In genomic region chr7:65029985-65030384, GRCm38 (mm10) we compare ENCODE assay signal across 30 mouse cellular contexts.
A peak's percentile ranks its signal among the peaks of the same experiment; 100 is the strongest.
DNase-seq lines count a peak whose midpoint lies in the region; ATAC-seq lines count a peak whose summit lies in the region.
"Had no signal": no experiment of that assay in that cellular context is flagged by ENCODE, and none has a peak within 500 bp of the region (broad histone marks: within the 10 kb centered on the region; RNA-seq: fewer than 3 reads in every experiment).

No protein-coding gene starts in this region.

- ATAC-seq in hindbrain, embryonic 16.5 days, result peak; percentile 56
- no peak for ATAC-seq in hindbrain, embryonic 12.5 days (ENCODE audit: low FRiP score)
- peak; percentile 59; the same call in 1 of the 2 replicates for ATAC-seq in neural tube, embryonic 13.5 days (ENCODE audit: low read depth)
- ATAC-seq: forebrain, embryonic 16.5 days; lung, postnatal 0 days had no signal

- 84% methylated on average over 16 of the region's 16 CpGs for WGBS in hindbrain, embryonic 16.5 days
- WGBS in hindbrain, embryonic 12.5 days, result 91% methylated on average over 16 of the region's 16 CpGs
- 82% methylated on average over 16 of the region's 16 CpGs for WGBS in neural tube, embryonic 13.5 days
- WGBS in limb, embryonic 10.5 days, result 93% methylated on average over 16 of the region's 16 CpGs

- H3K9ac ChIP-seq in hindbrain, embryonic 16.5 days (ENCODE audit: low read depth, low read length), result no peak overlapping the region; the same call in 1 of the 2 replicates
- no peak overlapping the region for H3K9ac ChIP-seq in hindbrain, embryonic 12.5 days
- H3K9ac ChIP-seq in neural tube, embryonic 13.5 days, result no peak overlapping the region
- H3K9ac ChIP-seq: heart, embryonic 15.5 days; hindbrain, embryonic 14.5 days; kidney, embryonic 15.5 days; limb, embryonic 15.5 days; liver, embryonic 13.5 days; midbrain, embryonic 12.5 days had no signal

- no peaks in the 10 kb centered on the region for H3K9me3 ChIP-seq in hindbrain, embryonic 16.5 days (ENCODE audit: control insufficient read depth, low read length)
- H3K9me3 ChIP-seq in hindbrain, embryonic 12.5 days (replicated peaks), result 0 out of 2 replicates have a peak, but pooled peaks cover 5% of the 10 kb centered on the region
- no peaks in the 10 kb centered on the region for H3K9me3 ChIP-seq in neural tube, embryonic 13.5 days
- H3K9me3 ChIP-seq in limb, embryonic 10.5 days (replicated peaks), result no peaks in the 10 kb centered on the region
- H3K9me3 ChIP-seq: heart, embryonic 15.5 days; kidney, embryonic 15.5 days; limb, embryonic 15.5 days had no signal

- DNase-seq in neural tube, embryonic 10.5 days (ENCODE audit: extremely low spot score, low spot score), result no peak
- DNase-seq in retina, embryonic 14.5 days (ENCODE audit: low spot score), result peak; percentile 39
- no peak for DNase-seq in lung, postnatal 14 days
- DNase-seq in limb, embryonic 10.5 days (ENCODE audit: low spot score), result no peak
- DNase-seq: adrenal gland, postnatal 25 days; cerebellum, adult 2 months; heart, postnatal 36 days; kidney, adult 18-20 months; kidney, postnatal 25 days; liver, embryonic 13.5 days; lung, adult 18-20 months; right cerebral cortex, postnatal 4 days; thymus, adult 18-20 months; thymus, postnatal 25 days had no signal

- H3K4me1 ChIP-seq in hindbrain, embryonic 16.5 days (ENCODE audit: control insufficient read depth, insufficient read depth, low read depth, low read length), result no peaks in the 10 kb centered on the region; the same call in 1 of the 2 replicates
- H3K4me1 ChIP-seq in hindbrain, embryonic 12.5 days, result no peaks in the 10 kb centered on the region
- peaks cover 10% of the 10 kb centered on the region; the same call in 1 of the 2 replicates for H3K4me1 ChIP-seq in neural tube, embryonic 13.5 days (replicated peaks)
- no peaks in the 10 kb centered on the region for H3K4me1 ChIP-seq in limb, embryonic 10.5 days
- H3K4me1 ChIP-seq: heart, embryonic 15.5 days; kidney, embryonic 15.5 days; limb, embryonic 15.5 days; liver, embryonic 13.5 days; midbrain, embryonic 12.5 days had no signal

- no peak overlapping the region for H3K27ac ChIP-seq in hindbrain, embryonic 16.5 days (ENCODE audit: low read depth, low read length)
- H3K27ac ChIP-seq in hindbrain, embryonic 12.5 days, result no peak overlapping the region
- 0 out of 2 replicates have a peak overlapping the region, but pooled peaks have one; percentile 10 for H3K27ac ChIP-seq in neural tube, embryonic 13.5 days (replicated peaks)
- H3K27ac ChIP-seq in limb, embryonic 10.5 days, result no peak overlapping the region
- H3K27ac ChIP-seq: heart, embryonic 15.5 days; hindbrain, embryonic 14.5 days; kidney, embryonic 15.5 days; layer of hippocampus, adult 2 months; left cerebral cortex, adult 2 months; limb, embryonic 15.5 days; liver, embryonic 13.5 days; midbrain, embryonic 12.5 days; stomach, postnatal 0 days had no signal

- no peaks in the 10 kb centered on the region for H3K27me3 ChIP-seq in hindbrain, embryonic 16.5 days (replicated peaks; ENCODE audit: control insufficient read depth, insufficient read depth, low read length)
- H3K27me3 ChIP-seq in hindbrain, embryonic 12.5 days, result no peaks in the 10 kb centered on the region
- H3K27me3 ChIP-seq in neural tube, embryonic 13.5 days, result no peaks in the 10 kb centered on the region
- no peaks in the 10 kb centered on the region for H3K27me3 ChIP-seq in limb, embryonic 10.5 days (ENCODE audit: low read depth, poor library complexity, severe bottlenecking)
- H3K27me3 ChIP-seq: heart, embryonic 15.5 days; kidney, embryonic 15.5 days; limb, embryonic 15.5 days; liver, embryonic 13.5 days; midbrain, embryonic 12.5 days had no signal

- no peaks in the 10 kb centered on the region for H3K36me3 ChIP-seq in hindbrain, embryonic 16.5 days (ENCODE audit: control insufficient read depth, insufficient read depth, low read length)
- H3K36me3 ChIP-seq in hindbrain, embryonic 12.5 days, result no peaks in the 10 kb centered on the region
- H3K36me3 ChIP-seq in neural tube, embryonic 13.5 days, result no peaks in the 10 kb centered on the region
- H3K36me3 ChIP-seq in limb, embryonic 10.5 days, result no peaks in the 10 kb centered on the region
- H3K36me3 ChIP-seq: G1E; heart, embryonic 15.5 days; kidney, embryonic 15.5 days; limb, embryonic 15.5 days; liver, embryonic 13.5 days; midbrain, embryonic 12.5 days had no signal

- H3K4me3 ChIP-seq in hindbrain, embryonic 16.5 days (ENCODE audit: low read length), result no peak overlapping the region
- H3K4me3 ChIP-seq in hindbrain, embryonic 12.5 days, result no peak overlapping the region
- H3K4me3 ChIP-seq in neural tube, embryonic 13.5 days, result no peak overlapping the region
- no peak overlapping the region for H3K4me3 ChIP-seq in limb, embryonic 10.5 days
- H3K4me3 ChIP-seq: erythroblast, embryonic 14.5 days; heart, embryonic 15.5 days; kidney, embryonic 15.5 days; layer of hippocampus, adult 2 months; left cerebral cortex, adult 2 months; limb, embryonic 15.5 days; liver, embryonic 13.5 days; midbrain, embryonic 12.5 days; myocyte had no signal

- no peak overlapping the region for H3K4me2 ChIP-seq in hindbrain, embryonic 16.5 days (ENCODE audit: low read length)
- H3K4me2 ChIP-seq in hindbrain, embryonic 12.5 days (replicated peaks), result no peak overlapping the region
- H3K4me2 ChIP-seq in neural tube, embryonic 13.5 days, result no peak overlapping the region
- H3K4me2 ChIP-seq: heart, embryonic 15.5 days; hindbrain, embryonic 14.5 days; kidney, embryonic 15.5 days; limb, embryonic 15.5 days; liver, embryonic 13.5 days; midbrain, embryonic 12.5 days had no signal
